Mouse (Mus musculus): ENCODE results near the gene Slc16a14. TPM values are rescaled to one million over a fixed set of nuclear protein-coding genes. Genes with fewer than 3 reads are reported as not detected.

The Slc16a14 gene
- polyA plus RNA-seq, 1 experiment from 2014 or later, result 0.19 TPM

Other genes starting within 250 kb of the Slc16a14 start
- 1.4 and 1.5 TPM in 2 replicates for gene Dner, start 238.9 kb downstream of the Slc16a14 start, polyA plus RNA-seq (2015; fragmentation: Nextera tagmentation; extraction: Ambion mirVana)
- 11.2 and 11.3 TPM in 2 replicates for gene Fbxo36, start 95.3 kb downstream of the Slc16a14 start, polyA plus RNA-seq (2015; fragmentation: Nextera tagmentation; extraction: Ambion mirVana)
- 50.3 and 62.8 TPM in 2 replicates for gene Trip12, start 94.6 kb downstream of the Slc16a14 start, polyA plus RNA-seq (2015; fragmentation: Nextera tagmentation; extraction: Ambion mirVana)
- not detected in 2 replicates for gene Gm10553, start 165.0 kb upstream of the Slc16a14 start, polyA plus RNA-seq (2015; fragmentation: Nextera tagmentation; extraction: Ambion mirVana)
- gene A530032D15Rik, start 174.7 kb upstream of the Slc16a14 start, polyA plus RNA-seq (2015; fragmentation: Nextera tagmentation; extraction: Ambion mirVana), result not detected in 2 replicates